Mouse (Mus musculus) spleen, adult 2 months (tissue): ENCODE data around the gene Fgfr2.

ENCODE experiments used
- CTCF ChIP-seq: fragments of 200-500 bp; IDR thresholded peaks from 2 replicates; pipeline ENCODE4 v1.5.1; 2011; ENCODE audit warnings: mild to moderate bottlenecking, inconsistent platforms; ENCODE audit not compliant: insufficient read depth, insufficient read length, insufficient replicate concordance; ENCODE audit errors: extremely low read depth
- POLR2A ChIP-seq: fragments of 200-500 bp; IDR thresholded peaks from 2 replicates; pipeline ENCODE4 v1.6.1; 2011; ENCODE audit warnings: low read depth, low read length, inconsistent platforms

DNA sequence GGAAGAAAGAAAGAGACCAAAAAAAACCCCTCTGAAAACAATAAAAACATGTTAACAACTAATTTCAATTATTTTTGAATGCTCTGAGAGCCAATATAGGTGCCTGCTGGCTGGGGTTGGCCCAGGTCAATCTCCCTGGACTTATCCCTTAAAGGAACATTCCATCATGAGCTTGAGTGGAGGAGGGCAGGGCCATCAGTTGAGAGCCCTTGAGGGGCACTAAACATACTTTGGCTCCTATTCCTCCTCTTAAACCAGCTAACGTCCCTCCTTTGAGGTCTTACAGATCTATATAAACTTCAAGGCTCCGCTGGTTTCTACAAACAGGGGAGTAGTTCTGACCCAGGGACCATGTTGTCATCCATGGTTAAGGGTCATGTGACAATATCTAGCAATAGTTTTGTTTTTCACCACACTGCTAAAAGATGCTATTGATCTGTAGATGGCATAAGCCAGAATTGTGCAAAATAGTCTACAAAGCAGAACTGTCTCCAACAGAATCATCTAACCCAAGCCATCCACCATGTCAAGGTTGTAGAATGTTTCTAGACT, 2536.6 kb downstream of the Fgfr2 start:
- no peak for TF ChIP-seq CTCF
- no peak for TF ChIP-seq POLR2A
